Mouse (Mus musculus) adipocyte (in vitro differentiated cells): ENCODE measurements around the gene Chst11.

Source experiments
- DNase-seq: peaks from one replicate; pipeline ENCODE4 v3.0.0-alpha.2; 2016; ENCODE audit warnings: low spot score

The Chst11 gene

DNA sequence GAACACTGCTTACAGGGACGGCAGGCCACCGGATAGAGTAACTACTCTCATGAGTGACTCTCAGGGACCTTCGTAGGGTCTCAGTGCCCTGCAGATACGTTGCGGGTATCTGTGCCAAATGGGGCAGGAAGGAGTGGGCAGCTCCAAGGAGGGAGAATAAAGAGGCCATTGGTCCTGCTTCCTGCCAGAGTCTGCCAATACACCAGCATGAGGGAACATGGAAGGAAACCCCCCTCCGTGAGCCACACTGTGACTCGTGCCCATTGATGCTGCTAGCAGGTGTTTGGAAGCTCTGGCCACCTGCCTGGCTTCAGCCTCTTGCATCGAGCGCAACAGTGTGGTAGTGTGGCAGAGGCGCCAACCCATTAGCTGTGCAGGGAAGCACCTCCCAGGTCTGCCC is 157.8 kb downstream of the Chst11 start:
- DNase-seq: no peak

DNA sequence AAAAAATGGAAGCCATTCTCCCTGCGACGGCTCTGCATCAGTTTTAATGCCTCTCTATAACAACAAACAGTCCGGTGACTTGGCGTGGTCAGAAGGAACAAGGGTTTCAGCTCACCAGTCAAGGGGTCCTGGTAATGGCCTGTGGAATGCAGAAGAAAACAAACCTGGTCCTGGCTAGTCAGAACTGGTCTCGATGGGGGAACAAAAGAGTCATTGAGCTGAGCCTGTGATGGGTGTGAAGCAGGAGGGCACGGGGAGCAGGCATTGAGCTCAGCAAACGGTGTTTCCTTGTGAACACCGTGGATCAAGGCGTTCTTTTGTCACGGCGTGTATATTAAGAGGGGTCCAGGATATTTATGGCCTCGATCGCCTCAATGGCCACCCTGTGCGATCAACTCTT is 160.5 kb downstream of the Chst11 start:
- DNase-seq: no peak

DNA sequence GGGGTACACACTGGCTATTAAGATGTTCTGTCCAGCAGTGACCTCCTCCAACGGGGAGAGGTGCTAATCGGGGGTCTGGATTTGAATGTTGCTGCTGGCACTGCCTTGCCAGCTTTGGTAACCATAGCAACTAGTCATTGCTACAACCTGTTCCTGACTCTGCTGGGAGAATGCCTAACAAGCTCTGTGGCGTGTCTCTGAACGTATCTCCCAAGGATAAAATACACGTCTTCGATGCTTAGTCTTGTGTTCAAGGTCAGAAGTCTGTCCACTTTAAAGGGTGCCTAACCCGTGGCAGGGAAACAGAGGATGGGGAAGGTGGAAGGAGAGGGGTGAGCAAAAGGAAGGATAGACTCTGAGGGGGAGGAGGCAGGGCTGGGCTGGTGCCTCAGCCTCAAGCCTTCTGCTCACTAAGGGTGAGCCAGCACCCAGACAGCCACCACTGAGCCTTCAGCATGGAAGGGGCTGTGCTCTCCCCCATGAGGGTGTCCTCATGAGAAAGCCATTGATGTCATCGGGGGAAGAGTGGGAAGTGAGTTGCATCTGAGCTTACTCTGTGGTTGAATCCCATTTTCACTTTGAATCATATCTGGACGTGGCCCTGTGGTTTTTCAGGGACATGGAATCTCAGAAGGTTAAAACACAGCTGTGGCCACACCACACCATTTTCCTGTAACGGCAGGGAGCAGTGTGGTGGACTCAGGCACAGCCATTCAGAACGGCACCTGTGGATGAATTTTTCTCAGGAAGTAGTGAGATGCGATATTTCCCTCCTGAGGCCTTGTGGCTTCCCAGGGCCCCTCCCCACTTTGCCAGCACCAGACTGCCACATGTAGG is 164.3 kb downstream of the Chst11 start:
- DNase-seq: no peak

DNA sequence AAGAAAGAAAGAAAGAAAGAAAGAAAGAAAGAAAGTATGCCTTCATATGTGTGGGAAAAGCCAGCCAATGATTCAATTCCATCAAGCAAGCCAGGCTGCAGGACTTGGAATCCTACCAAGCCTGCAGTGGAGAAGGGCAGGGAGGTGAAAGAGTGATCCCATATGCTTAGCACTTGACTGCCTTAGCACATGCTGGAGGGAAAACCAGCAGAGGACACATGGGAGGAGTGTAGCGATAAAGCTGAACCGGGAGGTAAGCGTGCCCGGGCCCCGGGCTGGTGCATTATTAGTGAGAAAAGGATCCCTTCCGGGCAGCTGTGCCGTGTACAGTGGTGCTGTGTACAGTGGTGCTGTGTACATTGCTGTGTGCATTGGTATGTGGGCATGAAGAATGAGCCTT is 165.3 kb downstream of the Chst11 start:
- peak; percentile 80 for DNase-seq

DNA sequence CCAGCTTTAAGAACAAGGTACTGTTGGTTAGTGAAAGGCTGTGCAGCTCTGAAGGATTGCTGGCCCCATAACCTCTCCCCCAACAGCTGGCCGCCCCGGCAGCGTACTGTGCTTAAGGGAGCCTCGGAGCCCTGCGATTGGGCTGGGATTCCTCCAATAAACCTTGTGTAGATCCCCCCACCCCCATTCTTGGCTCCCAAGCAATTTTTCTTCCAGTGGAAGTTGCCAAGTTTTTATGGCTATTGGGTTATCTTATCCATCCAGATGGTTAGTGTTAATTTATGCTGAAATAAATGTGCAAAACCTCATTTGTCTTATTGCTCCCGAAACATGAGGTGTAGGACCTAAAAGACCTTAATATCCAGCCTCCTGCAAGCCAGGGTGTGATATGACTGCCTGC is 166.1 kb downstream of the Chst11 start:
- DNase-seq: peak; percentile 83

DNA sequence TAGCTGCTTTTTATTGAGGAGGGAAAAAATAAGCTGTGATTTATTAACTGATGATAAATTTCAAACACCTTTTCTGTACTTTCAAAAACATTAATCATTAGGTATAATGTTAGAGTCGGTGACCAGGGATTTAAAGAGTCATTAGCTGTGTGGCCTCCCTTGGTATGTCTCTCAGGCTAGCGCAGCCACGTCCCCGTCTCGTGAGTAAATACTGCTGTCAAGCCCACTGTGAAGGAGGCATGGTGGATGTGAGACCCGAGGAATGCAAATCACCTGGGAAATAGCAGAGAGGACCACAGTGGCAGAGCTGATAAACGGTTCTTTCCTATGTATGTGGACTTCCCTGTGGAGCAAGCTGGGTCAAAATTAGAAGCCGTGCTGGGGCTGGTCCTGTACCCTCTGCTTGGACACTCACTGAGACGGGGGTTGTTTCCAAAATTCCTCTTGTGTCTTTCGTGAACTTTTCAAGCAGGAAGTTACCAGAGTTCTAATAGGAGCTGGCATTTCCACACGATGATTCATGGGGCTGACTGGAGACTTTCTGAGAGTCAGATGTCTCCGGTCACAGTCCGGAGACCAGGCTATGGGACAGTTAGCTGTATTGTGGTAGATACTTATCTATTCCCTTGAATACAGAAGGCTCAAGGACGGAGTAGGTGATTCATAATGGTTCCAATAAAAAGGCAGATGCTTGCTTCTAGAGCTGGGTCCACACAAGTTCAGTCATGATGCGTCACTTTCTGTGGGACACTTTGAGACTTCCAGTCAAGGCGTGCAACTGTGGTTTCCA is 166.8 kb downstream of the Chst11 start:
- DNase-seq: peak; percentile 80

DNA sequence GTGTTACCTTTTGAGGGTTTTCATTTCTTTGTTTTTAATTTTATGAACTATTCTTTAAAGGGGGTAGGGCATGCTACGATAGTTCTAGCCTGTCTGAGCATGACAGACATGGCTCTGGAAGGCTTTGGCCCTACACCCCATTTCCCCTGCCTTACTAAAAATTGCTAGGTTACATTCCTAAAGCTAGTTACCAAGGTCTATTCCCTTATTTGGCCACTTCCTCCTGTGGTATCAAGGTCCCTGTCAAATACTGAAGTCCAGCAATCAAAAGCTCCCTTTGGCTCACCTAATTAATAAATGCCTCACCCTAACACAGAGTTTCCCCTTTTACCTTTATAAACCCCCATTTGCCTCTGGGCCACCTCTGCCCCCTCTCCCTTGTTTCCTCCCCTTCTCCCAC is 167.4 kb downstream of the Chst11 start:
- DNase-seq: no peak

DNA sequence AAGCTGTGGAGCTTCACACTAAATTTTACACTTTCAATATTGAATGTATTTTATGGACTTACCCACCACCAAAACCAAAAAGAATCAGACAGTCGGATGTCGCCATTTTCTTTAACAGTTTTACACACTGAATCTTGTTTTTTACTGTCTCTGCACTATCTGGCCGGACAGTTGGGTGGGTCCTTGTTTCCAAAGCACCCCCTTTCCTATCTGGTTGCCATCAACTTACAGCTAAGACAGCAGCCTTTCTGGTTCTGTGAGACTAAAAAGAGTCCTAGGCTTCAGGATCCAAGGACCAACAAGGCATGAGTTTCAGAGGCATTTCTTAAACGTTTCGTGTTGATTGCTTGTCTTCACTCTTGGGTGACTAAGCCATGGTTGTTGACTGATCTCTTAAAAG is 168.1 kb downstream of the Chst11 start:
- DNase-seq: no peak

DNA sequence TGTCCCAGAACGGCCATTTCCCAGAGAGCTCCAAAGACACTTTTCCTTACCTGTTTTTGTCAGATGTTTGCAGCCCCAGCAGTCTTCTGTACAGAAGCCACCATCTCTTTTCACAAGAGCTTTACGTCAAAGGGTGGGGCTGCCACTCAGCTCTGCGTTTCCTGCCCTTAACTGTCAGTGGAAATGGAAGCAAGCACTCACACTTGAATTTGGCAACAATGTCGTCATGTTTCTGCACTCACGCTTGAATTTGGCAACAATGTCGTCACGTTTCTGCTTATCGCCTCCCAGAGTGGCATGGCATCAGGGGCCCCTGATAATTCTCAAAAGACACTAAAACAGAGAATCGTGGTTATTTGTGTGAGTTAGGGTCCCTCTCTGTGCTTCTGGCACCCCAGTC is 168.6 kb downstream of the Chst11 start:
- DNase-seq: no peak

DNA sequence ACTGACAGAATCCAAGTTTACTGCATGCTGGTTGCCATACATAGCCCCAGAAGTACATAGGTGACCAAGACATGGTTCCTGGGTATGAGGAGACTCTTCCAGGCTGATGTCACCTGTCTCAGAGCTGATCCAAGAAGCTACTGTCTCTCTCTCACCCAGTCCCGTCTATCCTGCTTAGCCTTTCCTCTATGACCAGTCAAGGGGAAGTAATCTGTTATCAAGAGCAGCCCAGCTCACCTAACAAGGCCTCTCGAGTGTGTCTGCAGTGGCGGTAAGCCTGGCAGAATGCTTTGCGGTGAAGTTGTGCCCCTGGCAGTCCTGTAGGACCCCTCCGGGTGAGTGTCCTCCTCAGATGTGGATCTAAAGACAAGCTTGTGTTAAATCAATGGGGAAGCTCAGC is 172.0 kb downstream of the Chst11 start:
- no peak for DNase-seq

DNA sequence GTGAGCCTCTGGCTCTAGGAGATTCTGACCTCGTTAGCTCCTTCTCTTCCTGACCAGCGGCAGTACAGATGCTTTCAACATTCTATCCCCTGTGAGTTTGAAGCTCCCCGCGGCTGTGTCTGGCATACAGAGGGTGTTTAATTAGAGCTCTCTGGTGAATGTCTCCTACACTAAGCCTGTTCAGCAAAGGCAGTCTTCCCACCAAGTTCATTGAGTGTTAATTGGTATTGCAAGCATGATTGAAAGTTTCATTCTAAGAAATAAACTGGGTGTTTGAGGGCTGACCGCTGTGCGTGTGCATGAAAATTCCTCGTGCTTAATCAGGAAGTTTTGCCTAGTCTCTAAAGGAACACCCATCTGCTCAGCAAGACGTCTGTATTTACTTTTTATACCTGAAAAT is 173.0 kb downstream of the Chst11 start:
- DNase-seq: no peak

DNA sequence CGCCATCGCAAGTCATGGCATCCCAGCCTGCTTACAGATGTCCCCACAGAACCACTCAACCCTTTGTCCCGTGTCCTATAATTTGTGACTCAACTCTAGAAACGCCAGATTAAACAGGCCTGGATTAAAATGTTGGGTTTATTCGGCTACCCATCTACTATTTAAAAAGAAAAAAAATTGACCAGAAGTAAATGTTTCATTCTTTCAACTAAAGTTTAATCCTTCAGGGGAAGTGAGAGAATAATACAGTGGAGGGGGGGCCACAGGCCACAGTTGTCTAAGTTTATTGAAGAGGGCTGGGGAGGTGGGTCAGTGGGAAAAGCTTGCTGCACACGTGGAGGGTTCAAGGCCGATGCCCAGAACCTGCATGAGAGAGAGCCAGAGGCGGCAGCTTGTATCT is 173.9 kb downstream of the Chst11 start:
- DNase-seq: no peak

DNA sequence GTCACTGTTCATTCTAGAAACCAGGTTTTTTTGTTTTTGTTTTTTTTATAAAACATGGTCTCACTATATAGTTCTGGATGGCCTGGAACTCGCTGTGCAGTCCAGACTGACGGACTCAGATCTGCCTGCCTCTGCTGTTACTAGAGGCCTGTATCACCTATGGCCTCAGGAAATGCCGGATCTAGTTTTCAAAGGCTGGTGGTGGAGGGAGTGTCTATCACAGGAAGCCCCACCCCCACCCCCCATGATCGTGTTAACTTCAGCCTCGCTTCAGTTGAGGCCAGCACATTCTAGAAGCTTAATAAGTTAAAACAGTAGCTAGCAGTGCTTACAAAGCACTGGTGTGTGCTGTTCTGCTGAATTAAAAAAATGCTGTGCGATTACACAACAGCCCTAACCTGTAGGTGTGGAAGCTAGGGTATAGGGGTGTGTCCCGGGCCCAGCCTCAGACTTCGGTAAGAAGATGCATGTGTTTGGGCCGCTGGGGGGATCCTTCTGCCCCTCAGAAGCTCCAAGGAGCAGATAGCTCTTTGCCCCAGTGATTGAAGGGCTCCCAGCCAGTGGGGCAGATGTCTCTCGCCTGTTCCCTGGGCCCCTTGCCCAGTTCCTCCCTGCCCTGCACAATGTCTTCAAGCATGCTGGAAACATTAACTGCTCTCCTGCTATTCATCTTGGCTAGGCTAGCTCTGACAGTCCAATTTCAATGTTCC is 176.5 kb downstream of the Chst11 start:
- peak; percentile 97 for DNase-seq

DNA sequence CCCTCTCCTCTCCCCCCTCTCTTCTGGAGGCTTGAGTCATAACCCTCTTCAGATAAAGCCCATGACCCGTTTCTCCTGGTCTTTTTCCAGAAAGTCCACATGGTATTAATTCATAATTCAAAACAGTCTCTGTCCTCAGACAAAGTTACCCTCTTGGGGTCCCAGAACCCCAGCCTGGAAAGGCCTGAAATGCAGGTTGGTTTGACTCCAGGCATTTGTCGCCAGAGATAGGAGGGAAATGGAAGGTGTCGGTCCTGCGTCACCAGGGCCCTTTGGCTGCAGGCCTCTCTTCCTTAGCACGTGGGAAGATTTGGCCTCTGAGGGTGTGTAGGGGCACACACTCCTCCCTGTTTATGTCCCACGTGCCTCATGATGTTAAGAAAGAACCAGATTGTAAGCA is 178.6 kb downstream of the Chst11 start:
- DNase-seq: peak; percentile 83

DNA sequence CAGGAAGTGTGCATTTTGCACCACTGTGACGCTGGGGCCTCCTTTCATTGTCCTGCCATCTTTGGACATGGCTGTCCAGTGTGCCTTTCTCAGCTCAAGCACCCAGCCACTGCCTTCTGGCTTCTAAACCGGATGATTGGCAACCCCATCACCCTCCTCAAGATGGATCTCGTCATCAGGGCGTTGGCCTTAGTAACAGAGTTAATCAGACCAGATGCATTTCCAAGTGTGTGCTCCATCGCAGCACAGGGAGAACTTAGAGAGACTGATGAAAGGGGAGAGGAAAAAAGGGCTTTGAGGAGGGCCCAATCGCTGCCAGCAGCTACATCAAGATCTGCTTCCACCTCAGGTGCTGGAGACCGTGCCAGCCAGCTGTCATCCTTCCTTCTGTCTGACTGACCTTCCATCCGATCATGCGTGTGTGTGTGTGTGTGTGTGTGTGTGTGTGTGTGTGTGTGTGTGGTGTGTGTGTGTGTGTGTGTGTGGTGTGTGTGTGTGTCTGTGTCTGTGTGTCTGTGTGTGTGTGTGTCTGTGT is 179.7 kb downstream of the Chst11 start:
- no peak for DNase-seq

DNA sequence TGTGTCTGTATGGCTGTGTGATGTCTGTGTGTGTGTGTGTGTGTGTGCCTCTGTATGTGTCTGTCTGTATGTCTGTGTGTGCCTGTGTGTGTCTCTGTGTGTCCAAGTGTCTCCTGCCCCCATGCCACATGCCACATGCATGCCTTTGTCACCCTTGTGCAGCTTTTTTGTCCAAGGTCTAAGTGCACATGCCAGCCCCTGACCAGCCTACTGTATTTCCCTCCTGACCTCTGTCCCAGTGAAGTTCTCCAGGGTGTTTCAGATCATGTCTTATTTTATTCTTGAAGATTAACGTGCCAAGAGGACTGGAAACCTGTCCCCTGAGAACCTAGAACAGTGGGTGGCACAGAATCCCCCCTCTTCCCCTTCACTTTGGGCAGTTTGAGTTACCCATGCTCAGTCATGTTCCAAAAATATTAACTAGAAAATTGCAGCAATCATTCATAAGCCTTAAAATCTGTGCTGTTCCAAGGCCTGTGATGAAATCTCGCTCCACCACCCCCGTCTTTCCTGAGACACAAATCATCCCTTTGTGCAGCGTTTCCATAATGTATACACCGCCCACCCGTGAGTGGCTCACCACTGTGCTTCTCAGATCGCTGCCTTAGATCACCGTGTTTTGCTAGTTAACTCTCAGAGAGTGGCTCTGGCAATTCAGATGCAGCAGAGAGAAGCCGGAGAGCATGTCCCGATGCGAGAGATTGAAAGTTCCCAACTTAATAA is 180.4 kb downstream of the Chst11 start:
- peak; percentile 58 for DNase-seq

DNA sequence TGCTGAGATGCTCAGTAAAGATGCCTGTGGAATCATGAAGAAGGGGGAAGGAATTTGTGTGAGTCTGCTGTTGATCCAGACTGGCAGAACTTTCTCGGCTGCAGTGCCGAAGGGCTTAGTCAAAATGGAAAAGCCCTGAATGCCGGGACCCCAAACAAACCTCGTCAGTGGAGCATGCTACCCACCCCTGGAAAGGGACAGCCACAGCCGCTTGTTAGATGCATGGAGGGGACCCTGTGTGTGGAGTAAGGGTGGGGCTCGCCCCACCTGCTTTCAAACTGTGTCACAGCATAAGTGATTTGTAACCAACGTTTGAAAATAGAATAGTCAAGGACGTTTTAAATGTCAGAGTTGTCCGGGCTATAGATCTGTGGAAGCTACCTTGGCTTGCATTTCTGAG is 181.0 kb downstream of the Chst11 start:
- DNase-seq: no peak

DNA sequence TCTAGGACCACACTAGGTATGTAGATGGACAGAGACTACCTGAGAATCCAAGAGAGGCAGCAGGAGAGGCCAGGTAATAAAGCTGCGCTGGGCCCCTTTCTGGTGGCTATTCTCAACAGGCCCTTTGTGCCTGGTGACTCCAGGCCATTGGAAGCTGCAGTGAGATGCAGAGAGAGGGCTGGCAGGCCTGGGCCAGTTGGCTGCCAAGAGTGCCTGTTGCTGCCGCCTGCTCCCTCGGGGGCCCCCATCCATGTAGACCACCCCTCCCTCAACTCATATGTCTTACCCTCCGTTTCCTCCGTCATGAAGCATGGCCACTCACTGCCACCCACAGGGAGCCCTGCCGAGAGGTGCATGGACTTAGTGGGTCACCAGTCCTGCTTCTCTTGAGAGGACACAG is 182.2 kb downstream of the Chst11 start:
- no peak for DNase-seq

DNA sequence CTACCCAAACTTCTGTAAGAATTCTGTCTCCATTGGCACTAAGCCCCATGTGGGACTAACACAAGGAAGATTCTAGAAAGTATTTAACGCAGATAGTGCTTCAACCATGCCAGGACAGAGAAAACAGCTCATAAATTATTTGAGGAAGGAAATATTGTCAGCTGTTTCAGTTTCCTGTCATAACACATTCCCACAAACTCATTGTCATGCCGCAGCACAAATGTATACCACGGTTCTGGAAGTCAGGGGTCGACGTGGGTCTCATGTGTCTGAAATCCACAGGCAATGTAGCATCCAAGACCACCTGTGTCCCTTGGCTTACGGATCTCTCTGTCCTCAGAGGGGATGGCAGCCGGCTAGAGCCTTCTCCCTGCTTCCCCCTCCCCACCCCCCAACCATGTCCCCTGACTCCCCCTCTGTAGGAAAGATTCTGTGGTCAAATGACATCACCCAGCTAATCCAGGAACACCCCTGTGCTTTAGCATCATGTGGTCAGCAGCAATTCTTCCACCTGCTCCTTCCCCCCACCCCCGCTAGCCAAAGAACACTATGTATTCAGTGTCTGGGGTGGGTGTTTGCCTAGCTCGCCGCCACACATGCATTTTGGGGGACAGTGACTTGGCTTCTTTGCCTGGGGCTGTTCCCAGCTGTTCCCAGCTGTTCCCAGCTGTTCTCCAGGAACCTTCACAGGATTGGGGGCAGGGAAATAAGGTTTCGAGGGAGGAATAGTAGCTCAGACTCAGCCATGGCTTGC is 183.2 kb downstream of the Chst11 start:
- no peak for DNase-seq

DNA sequence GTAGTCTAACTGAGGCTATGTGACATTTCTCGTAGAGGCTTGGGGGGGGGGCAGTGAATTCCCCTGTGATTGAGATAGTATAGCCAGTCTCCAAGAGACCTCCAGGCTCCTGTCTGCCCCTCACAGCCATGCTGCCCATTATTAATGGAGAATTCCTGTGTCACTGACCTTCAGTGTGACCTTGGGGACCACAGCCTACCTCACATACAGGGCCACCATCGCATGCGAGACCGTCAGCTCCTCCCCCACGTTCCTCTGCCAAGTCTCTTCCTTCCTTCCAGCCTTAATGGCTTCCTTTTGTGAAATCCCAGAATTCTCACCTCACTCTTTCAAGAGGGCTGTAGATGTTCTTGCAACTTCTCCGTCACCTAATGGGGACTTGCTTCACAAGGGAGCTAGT is 184.3 kb downstream of the Chst11 start:
- no peak for DNase-seq

DNA sequence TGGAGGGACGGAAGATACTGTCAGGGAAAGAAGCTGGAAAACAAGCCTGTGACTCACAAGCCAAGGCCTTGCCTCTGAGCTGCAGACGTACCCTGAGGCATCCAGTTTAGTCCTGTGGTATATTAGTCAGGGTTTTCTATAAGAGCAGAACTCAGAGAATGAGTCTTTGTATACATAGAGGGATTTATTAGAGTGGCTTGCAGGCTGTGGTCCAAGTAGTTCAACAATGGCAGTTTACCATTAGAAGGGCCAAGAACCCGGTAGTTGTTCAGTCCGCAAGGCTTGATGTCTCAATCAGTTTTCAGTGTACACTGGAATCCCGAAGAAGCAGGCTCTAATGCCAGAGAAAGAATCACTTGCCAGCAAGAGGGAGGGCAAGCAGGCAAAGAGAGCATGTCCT is 192.9 kb downstream of the Chst11 start:
- peak; percentile 91 for DNase-seq
